Mouse (Mus musculus) heart, embryonic 13.5 days (tissue): ENCODE results near the gene Atad5. TPM values are rescaled to one million over a fixed set of nuclear protein-coding genes. Genes with fewer than 3 reads are reported as not detected.
A peak's percentile ranks its signal among the peaks of the same experiment; 100 is the strongest.
"Not testable (repeated sequence)": the region's sequence is repeated elsewhere in the genome, so short reads cannot be mapped to it uniquely, and the experiment has no call there.

Experiments
- ATAC-seq: fragments of 200-750 bp; cut with Nextera tagmentation; 2 replicates; pipeline ENCODE4 v1.8.0; 2017; ENCODE audit warnings: moderate TSS enrichment; ENCODE audit not compliant: insufficient number of reproducible peaks, low FRiP score, low TSS enrichment; ENCODE audit errors: extremely low read depth
- H3K27ac ChIP-seq: fragments of 300-500 bp; sonication (generic); replicated peaks from 2 replicates; pipeline ENCODE4 v1.5.1; 2015; ENCODE audit warnings: moderate library complexity, mild to moderate bottlenecking, inconsistent platforms
- H3K27me3 ChIP-seq: fragments of 300-500 bp; sonication (generic); replicated peaks from 2 replicates; pipeline ENCODE4 v1.6.1; 2015; ENCODE audit warnings: mild to moderate bottlenecking, inconsistent platforms
- H3K36me3 ChIP-seq: fragments of 300-500 bp; sonication (generic); 2 replicates; pipeline ENCODE4 v1.6.1; 2015; ENCODE audit warnings: mild to moderate bottlenecking, inconsistent platforms
- H3K4me1 ChIP-seq: fragments of 300-500 bp; sonication (generic); 2 replicates; pipeline ENCODE4 v1.6.1; 2015; ENCODE audit warnings: inconsistent platforms
- H3K4me2 ChIP-seq: fragments of 300-500 bp; sonication (generic); 2 replicates; pipeline ENCODE4 v1.6.1; 2015; ENCODE audit warnings: inconsistent platforms, mild to moderate bottlenecking, moderate library complexity
- H3K4me3 ChIP-seq: fragments of 300-500 bp; sonication (generic); 2 replicates; pipeline ENCODE4 v1.5.1; 2015; ENCODE audit warnings: moderate library complexity, mild to moderate bottlenecking, inconsistent platforms
- H3K9ac ChIP-seq: fragments of 300-500 bp; sonication (generic); 2 replicates; pipeline ENCODE4 v1.6.1; 2015; ENCODE audit warnings: inconsistent platforms, mild to moderate bottlenecking, moderate library complexity
- H3K9me3 ChIP-seq: fragments of 300-500 bp; sonication (generic); 2 replicates; pipeline ENCODE4 v1.6.1; 2016; ENCODE audit warnings: inconsistent platforms
- WGBS: fragments of 180-500 bp; shearing (Covaris S2); methylation state at CpG from one replicate; pipeline ENCODE4 v1.1.7; 2015; ENCODE audit warnings: mixed read lengths; 5-methylcytosine and 5-hydroxymethylcytosine counted together
- polyA plus RNA-seq: library from polyadenylated mRNA; unstranded; fragments of >200 nt; fragmentation: Nextera tagmentation; extraction: Ambion mirVana; gene quantifications from 2 replicates; pipeline ENCODE4 v1.2.1, GENCODE M21; 2015

Atad5 gene
- polyA plus RNA-seq, 1 experiment from 2014 or later: 5.7 TPM

DNA sequence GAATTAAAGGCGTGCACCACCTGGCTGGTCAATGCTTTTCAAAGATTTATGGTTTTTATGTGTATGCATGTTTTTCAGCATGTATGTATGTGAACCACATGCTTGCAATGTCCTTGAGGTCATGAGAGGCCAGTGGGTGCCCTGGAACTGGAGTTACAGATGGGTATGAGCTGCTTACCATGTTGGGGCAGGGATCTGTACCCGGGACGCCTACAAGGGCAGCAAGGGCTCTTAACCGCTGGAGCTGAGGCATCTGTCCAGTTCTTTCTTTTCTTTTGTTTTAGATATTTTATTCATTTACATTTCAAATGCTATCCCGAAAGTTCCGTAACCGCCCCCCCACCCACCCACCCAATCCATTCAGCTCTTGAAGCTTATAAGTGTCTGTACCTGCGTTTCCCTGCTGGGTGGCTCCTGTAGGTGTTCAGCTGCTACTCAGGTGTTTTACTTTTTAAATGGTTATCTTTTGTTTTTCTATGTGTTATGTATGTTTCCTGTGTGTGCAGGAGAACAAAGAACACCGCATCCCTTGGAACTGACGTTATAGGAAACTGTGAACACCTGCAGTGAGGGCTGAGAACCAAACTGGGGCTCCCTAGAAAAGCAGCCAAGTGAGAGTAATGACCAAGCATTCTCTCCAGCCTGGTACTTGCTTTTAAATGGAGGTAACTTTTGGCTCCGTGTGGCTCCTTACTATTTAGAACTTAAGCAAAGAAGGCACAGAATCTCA, 46.9 kb downstream of the Atad5 start:
- Histone ChIP-seq H3K9ac (no peak overlapping the region), H3K4me2 (no peak overlapping the region), H3K4me1 (peaks cover 11% of the 10 kb centered on the region), H3K36me3 (peaks cover 79% of the 10 kb centered on the region), H3K27ac (no peak overlapping the region), H3K27me3 (no peaks in the 10 kb centered on the region), H3K9me3 (no peaks in the 10 kb centered on the region), H3K4me3 (no peak overlapping the region)
- ATAC-seq: no peak
- WGBS: 89% methylated on average over 11 of the region's 11 CpGs

DNA sequence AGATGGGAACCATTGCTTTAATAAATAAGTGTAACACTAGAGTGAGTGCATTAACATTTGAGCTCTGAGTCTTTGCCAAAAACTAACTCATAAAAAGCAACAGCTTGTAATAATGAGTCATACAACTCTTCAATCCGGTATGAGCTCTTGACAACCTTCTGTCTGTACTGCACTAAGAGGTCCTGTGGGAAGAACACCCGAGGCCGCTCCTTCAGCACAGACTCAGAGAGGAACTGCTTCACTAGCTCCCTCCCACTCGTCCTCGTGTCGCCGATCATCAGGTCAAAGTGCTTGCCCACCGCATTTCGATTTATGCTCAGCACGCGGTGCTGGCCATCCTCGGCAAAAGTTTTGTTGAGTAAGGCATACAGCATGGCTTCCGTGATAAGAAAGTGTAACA, 47.6 kb downstream of the Atad5 start:
- Histone ChIP-seq H3K36me3 (peaks cover 73% of the 10 kb centered on the region), H3K4me2 (no peak overlapping the region), H3K27me3 (no peaks in the 10 kb centered on the region), H3K4me3 (no peak overlapping the region), H3K9me3 (no peaks in the 10 kb centered on the region), H3K27ac (no peak overlapping the region), H3K4me1 (peaks cover 14% of the 10 kb centered on the region), H3K9ac (no peak overlapping the region)
- 88% methylated on average over 13 of the region's 13 CpGs for WGBS
- ATAC-seq: no peak

DNA sequence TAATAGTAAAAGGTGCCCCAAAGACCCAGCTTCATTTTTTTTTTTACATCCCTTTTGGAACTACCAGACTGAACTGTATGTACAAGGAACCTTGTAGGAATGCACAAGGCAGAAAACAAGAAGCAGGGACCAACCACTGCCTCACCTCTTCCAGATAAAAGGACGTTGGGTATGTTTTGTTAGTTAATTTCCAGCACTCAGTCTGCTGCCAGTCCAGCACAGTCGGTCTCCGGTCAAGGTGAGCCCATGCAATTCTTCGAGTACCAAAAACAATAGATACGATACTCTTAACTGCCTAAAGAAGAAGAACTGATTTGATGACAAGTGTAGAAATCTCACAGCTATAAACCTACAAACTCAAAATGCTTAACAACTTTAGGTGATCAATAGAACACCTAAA, 48.6 kb downstream of the Atad5 start:
- Histone ChIP-seq H3K9me3 (no peaks in the 10 kb centered on the region), H3K4me1 (peaks cover 17% of the 10 kb centered on the region), H3K27ac (no peak overlapping the region), H3K9ac (no peak overlapping the region), H3K36me3 (peaks cover 64% of the 10 kb centered on the region), H3K4me2 (no peak overlapping the region), H3K27me3 (no peaks in the 10 kb centered on the region), H3K4me3 (no peak overlapping the region)
- no peak for ATAC-seq
- WGBS: 85% methylated on average over 5 of the region's 5 CpGs

DNA sequence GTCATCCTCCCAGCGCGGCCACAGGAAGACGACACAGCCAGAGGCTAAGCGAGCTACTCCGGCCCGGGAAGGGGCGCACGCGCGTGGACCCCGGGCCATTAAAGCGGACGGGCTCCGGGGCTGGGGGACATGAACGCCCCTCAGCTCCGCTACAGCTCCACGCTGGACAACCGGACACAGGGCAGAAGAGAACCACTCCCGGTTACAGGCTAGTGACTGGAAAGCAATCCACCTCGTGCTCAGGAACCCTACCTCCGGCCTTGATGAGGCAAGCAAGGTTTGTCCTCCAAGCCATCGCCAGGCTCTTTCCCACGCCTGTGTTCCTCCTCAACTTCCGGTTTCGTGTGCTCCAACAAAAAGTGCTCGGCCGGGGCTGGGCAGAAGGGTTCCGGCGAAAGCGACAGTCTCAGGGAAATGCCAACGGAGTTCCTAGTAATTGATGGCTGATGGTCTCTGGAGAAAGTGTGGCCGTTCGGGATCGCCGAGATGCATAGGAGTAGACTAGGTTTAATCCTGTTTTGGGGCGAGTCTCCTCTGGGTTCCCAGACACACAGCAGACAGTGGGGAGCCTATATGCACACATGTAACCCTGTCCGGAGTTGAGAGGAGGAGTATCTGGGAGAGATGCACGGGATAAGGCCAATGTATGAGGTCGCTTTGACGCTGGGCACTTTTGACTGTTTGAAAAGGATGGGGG, 52.8 kb downstream of the Atad5 start, which contains the start of gene Tefm:
Gene Tefm, minus strand, starts transcription at position 351 of the 697 bp plus-strand sequence.
- Histone ChIP-seq H3K27me3 (no peaks in the 10 kb centered on the region), H3K27ac (peak within 1 kb of the TSS; percentile 87)
- under 1% methylated on average over 40 of the region's 40 CpGs for WGBS

DNA sequence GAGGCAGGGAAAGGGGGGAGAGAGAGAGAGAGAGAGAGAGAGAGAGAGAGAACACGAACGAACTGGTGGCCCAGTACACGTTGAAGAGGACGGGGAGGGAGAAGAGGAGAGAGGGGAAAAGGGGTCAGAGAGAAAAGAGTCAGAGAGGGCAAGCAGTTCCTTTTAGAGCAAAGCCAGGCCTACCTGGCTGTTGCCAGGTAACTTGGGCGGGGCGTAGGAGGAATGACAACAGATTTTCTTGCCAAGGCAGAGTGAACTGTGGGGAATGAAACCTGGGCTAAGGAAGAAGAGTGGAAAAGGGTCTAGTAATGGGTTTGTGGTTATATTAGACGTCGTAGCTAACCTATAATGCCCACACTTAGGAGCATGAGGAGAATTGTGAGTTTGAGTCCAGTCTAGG, 53.7 kb downstream of the Atad5 start:
- H3K27me3 ChIP-seq: no peaks in the 10 kb centered on the region
- H3K9me3 ChIP-seq: no peaks in the 10 kb centered on the region
- peak overlapping the region; percentile 88 for H3K4me2 ChIP-seq
- peak overlapping the region; percentile 85 for H3K4me3 ChIP-seq
- H3K9ac ChIP-seq: peak overlapping the region; percentile 93; the same call in 1 of the 2 replicates
- H3K36me3 ChIP-seq: peaks cover 24% of the 10 kb centered on the region
- H3K4me1 ChIP-seq: peaks cover 19% of the 10 kb centered on the region
- ATAC-seq: no peak
- WGBS: 41% methylated on average over 8 of the region's 8 CpGs
- no peak overlapping the region for H3K27ac ChIP-seq

More for the DNA sequence above, 52.8 kb downstream of the Atad5 start, which contains the start of gene Tefm:
- H3K4me2 ChIP-seq: peak within 1 kb of the TSS; percentile 88
- H3K4me1 ChIP-seq: peaks cover 19% of the 10 kb centered on the region
- ATAC-seq: peak; percentile 73; the same call in 1 of the 2 replicates
- H3K9me3 ChIP-seq: no peaks in the 10 kb centered on the region
- peaks cover 33% of the 10 kb centered on the region for H3K36me3 ChIP-seq
- H3K4me3 ChIP-seq: peak within 1 kb of the TSS; percentile 85
- H3K9ac ChIP-seq: peak within 1 kb of the TSS; percentile 93

DNA sequence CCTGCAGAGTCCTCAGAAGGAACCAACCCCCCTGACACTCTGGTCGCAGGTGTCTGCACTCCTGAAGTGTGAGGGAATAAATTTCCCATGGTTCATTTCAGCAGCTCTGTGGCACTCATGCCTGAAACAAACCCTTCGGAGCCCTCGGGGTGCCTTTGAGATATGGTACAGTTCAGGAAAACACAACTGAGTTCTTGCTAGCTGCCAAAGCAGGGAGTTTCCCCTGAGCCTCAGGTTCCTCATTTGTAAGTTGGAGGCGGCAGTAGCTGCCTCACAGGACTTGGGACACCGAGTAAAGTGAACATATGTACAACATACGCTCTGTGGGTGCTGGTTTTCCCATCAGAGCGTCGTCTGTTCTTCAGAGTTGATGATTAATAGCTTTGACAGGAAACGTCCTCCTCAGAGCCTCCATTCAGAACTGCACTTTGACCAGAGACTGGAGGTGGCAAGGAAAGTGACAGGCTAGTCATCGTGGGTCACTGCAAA, 56.6 kb downstream of the Atad5 start:
- H3K27ac ChIP-seq: no peak overlapping the region
- no peaks in the 10 kb centered on the region for H3K36me3 ChIP-seq
- peaks cover 10% of the 10 kb centered on the region for H3K4me1 ChIP-seq
- no peaks in the 10 kb centered on the region for H3K27me3 ChIP-seq
- 47% methylated on average over 10 of the region's 10 CpGs for WGBS
- no peaks in the 10 kb centered on the region for H3K9me3 ChIP-seq
- H3K4me3 ChIP-seq: no peak overlapping the region
- H3K9ac ChIP-seq: 0 out of 2 replicates have a peak overlapping the region, but pooled peaks have one; percentile 28
- no peak overlapping the region for H3K4me2 ChIP-seq
- ATAC-seq: no peak

DNA sequence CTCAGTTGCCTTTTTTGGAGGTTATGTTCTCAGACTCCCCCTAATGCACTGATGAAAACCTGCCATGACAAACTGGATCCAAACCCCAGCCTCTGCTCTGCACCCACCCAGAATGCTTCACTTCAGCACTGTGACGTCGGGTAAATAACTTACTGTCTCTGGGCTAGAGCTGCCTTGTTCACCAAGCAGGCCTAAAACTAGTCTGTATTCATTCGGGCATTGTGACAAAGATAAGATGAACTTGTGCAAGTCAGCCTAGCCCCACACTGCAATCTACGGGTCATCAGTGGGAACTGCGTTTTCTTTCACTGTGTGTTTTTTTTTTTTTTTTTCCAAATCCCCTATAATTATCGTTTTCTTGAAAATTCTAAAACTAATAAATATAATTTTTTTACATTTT, 58.5 kb downstream of the Atad5 start:
- no peak overlapping the region for H3K27ac ChIP-seq
- H3K4me2 ChIP-seq: no peak overlapping the region
- H3K4me3 ChIP-seq: no peak overlapping the region
- no peaks in the 10 kb centered on the region for H3K9me3 ChIP-seq
- H3K9ac ChIP-seq: no peak overlapping the region
- peaks cover 13% of the 10 kb centered on the region for H3K27me3 ChIP-seq
- WGBS: 59% methylated on average over 6 of the region's 6 CpGs
- H3K4me1 ChIP-seq: peaks cover 2% of the 10 kb centered on the region; the same call in 1 of the 2 replicates
- no peaks in the 10 kb centered on the region for H3K36me3 ChIP-seq
- ATAC-seq: no peak

DNA sequence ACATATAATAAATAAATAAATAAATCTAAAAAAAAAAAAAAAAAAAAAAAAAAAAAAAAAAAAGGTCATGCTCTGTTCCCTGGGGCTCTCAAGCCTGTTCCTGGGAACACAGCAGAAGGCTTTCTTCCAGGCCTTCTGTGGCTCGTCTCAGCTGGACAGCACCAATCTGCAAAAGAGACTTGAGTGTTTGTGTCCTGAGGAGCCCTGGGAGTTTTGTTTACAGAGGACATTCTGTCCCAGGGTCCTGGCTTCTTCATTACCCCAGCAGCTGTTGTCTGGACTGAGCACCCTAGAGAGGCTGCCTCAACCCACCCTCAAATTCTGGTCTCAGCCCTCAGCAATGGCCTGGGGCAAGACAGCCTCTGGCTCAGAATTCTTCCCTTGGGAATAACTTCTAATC, 59.1 kb downstream of the Atad5 start:
- 48% methylated on average over 1 of the region's 1 CpGs for WGBS
- H3K9ac ChIP-seq: no peak overlapping the region
- H3K27me3 ChIP-seq: peaks cover 17% of the 10 kb centered on the region
- no peak overlapping the region for H3K27ac ChIP-seq
- H3K4me1 ChIP-seq: no peaks in the 10 kb centered on the region
- no peaks in the 10 kb centered on the region for H3K9me3 ChIP-seq
- H3K4me3 ChIP-seq: no peak overlapping the region
- H3K4me2 ChIP-seq: no peak overlapping the region
- H3K36me3 ChIP-seq: no peaks in the 10 kb centered on the region
- no peak for ATAC-seq

DNA sequence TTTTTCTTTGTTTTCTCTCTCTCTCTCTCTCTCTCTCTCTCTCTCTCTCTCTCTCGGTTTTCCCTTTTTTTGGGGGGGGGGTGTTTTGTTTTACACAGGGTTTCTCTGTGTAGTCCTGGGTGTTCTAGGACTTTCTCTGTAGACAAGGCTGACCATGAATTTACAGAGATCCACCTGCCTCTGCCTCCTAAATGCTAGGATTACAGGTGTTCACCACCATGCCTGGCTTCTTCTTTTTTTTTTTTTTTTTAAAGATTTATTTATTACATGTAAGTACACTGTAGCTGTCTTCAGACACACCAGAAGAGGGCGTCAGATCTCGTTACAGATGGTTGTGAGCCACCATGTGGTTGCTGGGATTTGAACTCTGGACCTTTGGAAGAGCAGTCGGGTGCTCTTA, 59.8 kb downstream of the Atad5 start:
- H3K27me3 ChIP-seq: peaks cover 24% of the 10 kb centered on the region
- WGBS: 46% methylated on average over 4 of the region's 4 CpGs
- not testable (repeated sequence) for H3K4me2 ChIP-seq, H3K9me3 ChIP-seq, H3K9ac ChIP-seq, H3K36me3 ChIP-seq, ATAC-seq, H3K27ac ChIP-seq, H3K4me1 ChIP-seq, H3K4me3 ChIP-seq

DNA sequence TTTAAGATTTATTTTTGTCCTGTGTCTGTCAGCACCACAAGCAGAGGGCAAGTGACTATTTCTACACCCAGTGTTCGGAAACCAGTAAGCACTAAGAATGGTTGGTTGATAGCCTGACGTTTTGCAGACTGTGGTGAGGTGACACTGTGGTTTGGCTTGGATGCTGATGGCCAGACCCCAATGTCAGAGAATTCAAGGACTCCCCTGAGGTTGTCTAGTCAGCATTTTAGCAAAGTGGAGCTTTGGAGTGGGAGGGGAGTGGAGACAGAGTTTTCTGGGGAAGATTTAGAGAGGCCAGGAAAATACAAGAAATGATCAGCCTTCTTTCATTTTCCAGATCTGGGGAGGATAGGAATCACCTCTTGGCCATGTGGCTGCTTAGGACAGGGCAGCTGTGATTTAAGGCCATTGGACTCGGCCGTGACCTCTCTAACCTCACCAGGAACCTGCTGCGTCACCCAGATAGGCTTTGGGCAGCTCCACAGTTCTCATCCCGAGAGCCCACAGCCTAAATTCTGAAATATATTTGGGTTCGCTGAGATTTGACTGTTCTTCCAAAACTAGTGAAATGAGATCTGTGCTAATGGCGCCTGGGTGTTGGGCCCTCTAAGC, 60.3 kb downstream of the Atad5 start:
- H3K4me3 ChIP-seq: no peak overlapping the region
- no peaks in the 10 kb centered on the region for H3K9me3 ChIP-seq
- H3K27ac ChIP-seq: no peak overlapping the region
- ATAC-seq: no peak
- no peaks in the 10 kb centered on the region for H3K36me3 ChIP-seq
- H3K27me3 ChIP-seq: peaks cover 29% of the 10 kb centered on the region
- no peak overlapping the region for H3K4me2 ChIP-seq
- no peak overlapping the region for H3K9ac ChIP-seq
- peaks cover 11% of the 10 kb centered on the region; the same call in 1 of the 2 replicates for H3K4me1 ChIP-seq
- 66% methylated on average over 8 of the region's 8 CpGs for WGBS

DNA sequence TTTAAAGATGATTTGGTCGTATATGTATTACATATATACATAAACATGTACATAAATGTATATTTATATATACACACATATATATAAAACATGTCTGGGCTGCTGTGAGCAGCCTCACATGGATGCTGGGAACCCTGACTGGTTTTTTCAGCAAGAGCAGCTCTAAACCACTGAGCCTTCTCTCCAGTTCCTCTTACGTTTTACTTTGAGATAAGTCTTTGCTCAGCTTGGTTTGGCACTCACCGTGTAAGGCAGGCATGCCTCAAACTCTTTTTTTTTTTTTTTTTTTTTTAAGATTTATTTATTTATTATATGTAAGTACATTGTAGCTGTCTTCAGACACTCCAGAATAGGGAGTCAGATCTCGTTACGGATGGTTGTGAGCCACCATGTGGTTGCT, 61.4 kb downstream of the Atad5 start:
- Histone ChIP-seq H3K4me1 (peaks cover 12% of the 10 kb centered on the region; the same call in 1 of the 2 replicates), H3K36me3 (no peaks in the 10 kb centered on the region), H3K9ac (no peak overlapping the region), H3K27me3 (peaks cover 40% of the 10 kb centered on the region), H3K9me3 (no peaks in the 10 kb centered on the region), H3K4me2 (no peak overlapping the region), H3K4me3 (no peak overlapping the region), H3K27ac (no peak overlapping the region)
- WGBS: 67% methylated on average over 5 of the region's 5 CpGs
- no peak for ATAC-seq
